Mouse (Mus musculus) cortical plate, adult 2 months (tissue): ENCODE measurements at regions not wholly inside any gene's neighbourhood (a gene's known extent, or its start where the extent isn't known, plus 50 kb on each side); places are given as distances from the start of the nearest gene placed in this dataset.

Source experiments
- H3K27ac ChIP-seq: fragments of 200-500 bp; 2 replicates; pipeline ENCODE4 v1.5.1; 2012; ENCODE audit warnings: low read length, control low read depth, inconsistent platforms; ENCODE audit not compliant: insufficient read depth
- H3K4me1 ChIP-seq: fragments of 200-500 bp; 2 replicates; pipeline ENCODE4 v1.6.1; 2011; ENCODE audit warnings: low read length; ENCODE audit not compliant: control insufficient read depth, insufficient read depth
- H3K4me3 ChIP-seq: fragments of 200-500 bp; 2 replicates; pipeline ENCODE4 v1.5.1; 2011; ENCODE audit warnings: mild to moderate bottlenecking, low read length, control low read depth; ENCODE audit not compliant: insufficient read depth
- CTCF ChIP-seq: fragments of 200-500 bp; IDR thresholded peaks from 2 replicates; pipeline ENCODE4 v1.5.1; 2011; ENCODE audit warnings: mild to moderate bottlenecking, control low read depth, low read length; ENCODE audit not compliant: insufficient read depth; ENCODE audit errors: extremely low read depth
- POLR2A ChIP-seq: fragments of 200-500 bp; IDR thresholded peaks from 2 replicates; pipeline ENCODE4 v1.6.1; 2011; ENCODE audit warnings: mild to moderate bottlenecking, low read length, control low read depth; ENCODE audit not compliant: insufficient read depth; ENCODE audit errors: extremely low read depth

DNA sequence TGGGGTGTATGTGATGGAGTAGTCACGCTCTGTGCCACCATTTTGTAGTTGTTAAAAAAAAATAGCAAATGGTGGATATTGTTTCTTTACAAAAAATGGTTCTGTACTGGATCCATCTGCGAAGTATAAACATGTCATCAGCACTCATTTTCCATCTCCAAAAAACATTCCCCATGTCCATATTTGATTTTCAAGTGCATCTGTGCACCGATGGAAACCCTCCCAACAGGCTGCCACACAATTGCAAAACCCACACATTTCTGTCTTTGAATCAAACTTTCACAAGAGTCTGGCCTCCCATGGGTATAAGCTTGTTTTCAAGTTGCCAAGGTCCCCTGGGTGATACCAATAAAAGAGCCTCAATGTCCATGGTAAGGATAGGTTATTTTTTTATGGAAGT is 51.4 kb upstream of the Zeb2 start:
- H3K4me3 ChIP-seq, result no peak overlapping the region
- no peak for TF ChIP-seq POLR2A
- TF ChIP-seq CTCF, result no peak
- no peak overlapping the region for H3K27ac ChIP-seq
- H3K4me1 ChIP-seq, result no peaks in the 10 kb centered on the region
